Mouse (Mus musculus) embryo, embryonic 11.5 days (tissue): ENCODE data around the gene Vsig10l.

Source experiments
- DNase-seq: peaks from one replicate; pipeline ENCODE4 v3.0.0-alpha.2; 2012; ENCODE audit warnings: low read depth, low spot score

Gene Vsig10l

DNA sequence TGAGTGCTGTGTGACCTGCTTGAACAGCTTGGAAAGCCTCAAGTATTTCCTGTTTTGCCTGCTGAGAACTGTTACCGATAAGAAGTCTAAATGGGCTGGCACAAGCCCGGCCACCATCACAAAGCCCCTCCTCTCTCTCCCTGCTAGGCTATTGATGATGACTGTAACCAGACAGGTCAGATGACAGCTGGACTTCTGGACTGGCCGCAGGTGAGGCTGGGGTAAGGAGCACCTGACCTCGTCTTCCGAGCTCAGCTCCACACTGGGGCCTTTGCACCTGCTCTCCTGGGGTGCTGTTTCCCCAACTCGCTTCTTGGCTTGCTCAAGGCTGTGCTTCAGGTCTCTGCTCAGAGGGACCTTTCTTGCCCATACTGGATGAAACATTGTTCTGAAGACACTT lies 8.6 kb upstream of the Vsig10l start:
- no peak for DNase-seq

DNA sequence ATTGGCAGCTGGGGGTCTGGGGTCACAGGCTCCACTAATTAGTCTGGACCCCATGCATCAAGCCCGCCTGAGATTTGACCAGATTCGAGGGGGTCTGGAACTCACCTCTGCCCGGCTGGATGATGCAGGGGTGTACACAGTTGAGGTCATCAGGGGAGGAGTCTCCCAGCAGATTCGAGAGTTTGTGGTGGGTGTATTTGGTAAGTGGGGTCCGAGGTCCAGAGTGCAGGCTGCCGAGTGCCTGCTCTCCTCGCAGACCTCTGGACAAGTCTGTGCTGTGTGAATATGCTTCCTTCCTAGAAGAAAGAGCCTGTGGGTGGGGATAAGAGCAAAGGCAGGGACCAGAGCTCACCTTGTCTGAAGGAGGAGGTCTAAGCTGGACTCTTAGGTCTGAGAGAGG lies 1.0 kb downstream of the Vsig10l start:
- DNase-seq = no peak

DNA sequence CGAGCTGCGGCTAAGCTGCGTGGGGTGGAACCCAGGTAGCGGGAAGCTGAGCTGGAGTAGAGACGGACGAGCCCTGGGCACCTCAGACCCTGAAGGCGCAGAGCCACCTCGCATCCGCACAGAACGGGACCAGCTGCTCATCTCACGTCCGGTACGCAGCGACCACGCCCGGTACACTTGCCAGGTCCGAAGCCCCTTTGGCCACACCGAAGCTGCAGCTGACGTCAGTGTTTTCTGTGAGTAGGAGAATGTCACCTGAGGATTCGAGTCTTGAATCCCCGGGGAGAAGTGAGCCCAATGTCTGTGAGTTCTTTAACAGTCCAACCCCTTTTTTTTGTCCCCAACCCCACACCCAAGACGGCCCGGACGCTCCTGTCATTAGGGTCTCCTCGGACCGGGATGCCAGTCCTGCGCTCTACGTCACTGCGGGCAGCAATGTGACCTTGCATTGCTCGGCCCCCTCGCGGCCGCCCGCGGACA lies 2.0 kb downstream of the Vsig10l start:
- DNase-seq = peak; percentile 47

GRCm38 (mm10) chr7:43465344-43466098 lies 2.6 kb downstream of the Vsig10l start:
- peak; percentile 70 for DNase-seq

DNA sequence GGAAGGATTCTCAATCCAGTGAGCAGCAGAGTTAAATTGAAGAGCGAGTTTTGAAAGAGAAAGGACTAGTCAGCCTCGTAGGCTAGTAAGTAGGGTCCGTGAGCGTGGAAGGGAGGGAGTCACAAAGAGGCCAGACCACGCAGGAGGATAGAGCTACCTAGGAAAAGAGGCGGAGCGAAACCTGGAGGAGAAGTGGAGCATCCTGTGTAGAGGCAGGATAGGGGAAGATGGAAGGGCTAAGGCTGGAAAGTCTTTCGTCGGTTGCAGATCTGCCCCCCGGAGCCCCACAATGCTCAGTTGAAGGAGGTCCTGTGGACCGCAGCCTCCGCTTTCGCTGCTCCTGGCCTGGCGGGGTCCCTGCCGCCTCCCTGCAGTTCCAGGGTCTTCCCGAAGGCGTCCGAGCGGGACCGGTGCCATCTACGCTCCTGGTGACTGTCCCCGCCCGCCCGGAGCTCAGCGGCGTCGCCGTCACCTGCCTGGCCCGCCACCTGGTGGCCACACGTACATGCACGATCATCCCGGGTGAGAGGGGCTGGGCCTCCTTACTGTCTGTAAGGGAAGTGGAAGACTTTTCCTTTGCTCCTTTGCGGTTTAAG lies 3.2 kb downstream of the Vsig10l start:
- DNase-seq = no peak

GRCm38 (mm10) chr7:43470373-43470772 lies 7.4 kb downstream of the Vsig10l start:
- no peak for DNase-seq

GRCm38 (mm10) chr7:43475706-43476105 lies 12.8 kb downstream of the Vsig10l start:
- DNase-seq = no peak

- no peak for DNase-seq
These were observed 13.4 kb downstream of the Vsig10l start for GRCm38 (mm10) chr7:43476376-43476775.

DNA sequence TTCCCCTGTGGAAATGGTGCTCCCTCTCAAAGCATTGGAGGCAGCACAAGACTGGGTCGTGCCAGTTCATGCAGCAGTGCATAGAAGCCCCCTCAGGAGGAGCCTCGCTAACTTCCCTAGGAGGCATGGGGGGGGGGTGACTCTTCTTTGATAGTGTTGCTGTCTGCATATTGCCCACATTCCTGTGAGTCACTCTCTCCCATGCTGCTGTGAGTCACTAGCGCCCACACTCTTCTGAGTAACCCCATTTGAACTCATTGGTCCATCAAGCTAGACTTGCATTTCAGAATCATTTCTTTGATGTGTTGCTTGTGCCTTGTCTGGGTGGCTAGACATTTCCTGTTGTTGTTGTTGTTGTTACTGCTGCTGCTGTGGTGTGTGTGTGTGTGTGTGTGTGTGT lies 18.2 kb downstream of the Vsig10l start:
- no peak for DNase-seq

- DNase-seq = no peak
These were observed 19.3 kb downstream of the Vsig10l start for GRCm38 (mm10) chr7:43482090-43482716.

GRCm38 (mm10) chr7:43483236-43483635 lies 20.3 kb downstream of the Vsig10l start:
- DNase-seq = no peak

DNA sequence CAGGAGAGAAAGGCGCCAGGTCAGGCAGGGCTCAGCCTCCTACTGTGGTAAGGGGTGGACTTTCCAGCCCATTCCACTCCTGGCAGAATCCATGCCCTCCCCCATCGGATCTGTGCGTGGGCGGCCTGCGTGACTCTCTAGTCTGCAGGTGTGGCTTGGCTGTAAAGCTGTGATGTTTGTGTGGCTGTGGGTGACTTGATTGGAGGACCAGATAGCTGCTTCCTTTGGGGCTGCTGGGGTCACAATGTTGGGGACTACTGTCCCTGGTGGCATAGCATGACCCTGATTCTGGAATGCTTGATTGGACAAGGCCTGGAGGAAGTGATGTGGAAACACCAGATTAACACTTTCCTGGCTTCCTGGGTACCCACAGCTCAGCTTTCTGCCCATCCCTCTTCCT lies 25.7 kb downstream of the Vsig10l start:
- DNase-seq = no peak

DNA sequence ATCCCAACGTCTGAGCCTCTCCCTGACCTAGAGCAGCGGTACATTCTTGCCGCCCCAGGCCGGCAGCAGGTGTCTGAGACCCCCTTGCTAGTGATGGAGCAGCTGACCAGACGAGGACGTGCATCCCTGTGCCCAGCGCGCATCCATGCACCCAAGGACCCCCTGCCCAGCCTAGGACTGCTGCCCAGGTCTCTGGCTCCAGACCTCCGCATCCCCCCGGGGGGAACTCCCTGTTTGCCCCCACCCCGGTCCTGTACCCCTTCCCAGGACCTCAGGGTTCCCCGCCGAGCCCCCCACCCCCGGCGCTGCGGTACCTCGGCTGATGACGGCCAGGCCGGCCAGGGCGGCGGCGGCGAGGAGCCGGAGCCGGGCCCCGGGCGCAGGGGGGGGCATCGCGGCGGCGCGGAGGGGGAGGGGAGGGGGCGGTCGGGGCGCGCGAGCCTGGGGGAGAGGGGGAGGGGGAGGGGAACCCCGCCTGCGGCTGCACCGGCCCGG lies 26.7 kb downstream of the Vsig10l start, which contains the start of gene Iglon5:
Gene Iglon5, minus strand, starts transcription at position 445 of the 495 bp plus-strand sequence.
- no peak for DNase-seq

GRCm38 (mm10) chr7:43490182-43490584 lies 27.2 kb downstream of the Vsig10l start:
- DNase-seq = no peak

GRCm38 (mm10) chr7:43490861-43491260 lies 27.9 kb downstream of the Vsig10l start:
- DNase-seq = no peak

DNA sequence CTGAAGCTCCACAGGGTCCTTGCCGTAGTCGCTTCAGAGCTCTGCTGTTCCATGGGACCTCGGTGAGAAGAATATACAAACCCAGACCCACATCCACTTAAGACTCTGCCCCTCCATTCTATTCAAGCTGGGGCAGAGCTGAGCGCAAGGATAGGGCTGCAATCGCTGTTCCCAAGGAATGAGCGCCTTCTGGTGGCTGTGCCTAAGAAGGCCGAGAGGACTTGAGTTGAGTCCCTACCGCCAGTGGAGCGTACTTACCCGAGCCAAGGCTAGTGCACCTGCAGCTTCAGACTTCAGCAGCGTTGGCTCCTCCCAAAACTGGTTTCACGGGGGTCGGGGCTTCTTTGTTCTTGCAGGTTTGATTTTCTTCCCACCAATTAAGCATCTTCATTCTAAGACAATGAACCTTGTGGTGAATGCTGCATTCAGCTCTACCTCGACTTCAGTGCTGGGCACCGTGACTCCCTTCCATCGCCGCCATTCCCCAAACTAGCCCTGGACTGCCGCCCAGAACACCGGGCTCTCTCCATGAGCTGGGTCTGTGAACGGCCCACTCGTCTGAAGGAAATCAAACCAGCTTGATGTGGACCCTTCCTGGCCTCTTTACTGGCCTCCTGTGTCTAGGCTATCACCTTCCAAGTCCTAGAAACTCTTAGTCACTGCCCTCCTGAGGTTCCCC lies 32.5 kb downstream of the Vsig10l start:
- DNase-seq = no peak

GRCm38 (mm10) chr7:43511707-43512478 lies 48.9 kb downstream of the Vsig10l start:
- DNase-seq = no peak

- DNase-seq = no peak
These were observed 49.6 kb downstream of the Vsig10l start for GRCm38 (mm10) chr7:43512519-43512918.

GRCm38 (mm10) chr7:43515076-43515475 lies 52.1 kb downstream of the Vsig10l start:
- DNase-seq = no peak

DNA sequence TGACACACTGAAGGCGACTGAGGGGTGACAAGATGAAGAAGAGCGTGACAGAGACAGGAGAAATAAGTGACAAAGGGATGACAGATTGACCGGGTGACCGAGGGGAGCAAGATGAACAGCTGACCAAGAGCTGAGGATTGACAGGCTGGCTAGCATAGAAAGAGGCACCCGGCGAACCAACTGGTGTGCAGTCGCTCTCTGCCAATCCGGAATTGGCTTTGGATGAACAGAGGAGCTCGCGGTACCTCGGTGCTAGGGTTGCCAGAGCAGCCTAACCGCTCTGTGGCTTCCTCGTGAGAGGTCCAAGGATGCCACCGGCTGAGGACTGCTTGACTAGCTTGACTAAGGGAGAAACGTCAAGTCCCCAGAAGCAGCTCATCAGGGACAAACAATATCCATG lies 55.4 kb downstream of the Vsig10l start:
- DNase-seq = no peak
